Mouse (Mus musculus): Measurements from ENCODE around the gene 1700034J05Rik.

DNA sequence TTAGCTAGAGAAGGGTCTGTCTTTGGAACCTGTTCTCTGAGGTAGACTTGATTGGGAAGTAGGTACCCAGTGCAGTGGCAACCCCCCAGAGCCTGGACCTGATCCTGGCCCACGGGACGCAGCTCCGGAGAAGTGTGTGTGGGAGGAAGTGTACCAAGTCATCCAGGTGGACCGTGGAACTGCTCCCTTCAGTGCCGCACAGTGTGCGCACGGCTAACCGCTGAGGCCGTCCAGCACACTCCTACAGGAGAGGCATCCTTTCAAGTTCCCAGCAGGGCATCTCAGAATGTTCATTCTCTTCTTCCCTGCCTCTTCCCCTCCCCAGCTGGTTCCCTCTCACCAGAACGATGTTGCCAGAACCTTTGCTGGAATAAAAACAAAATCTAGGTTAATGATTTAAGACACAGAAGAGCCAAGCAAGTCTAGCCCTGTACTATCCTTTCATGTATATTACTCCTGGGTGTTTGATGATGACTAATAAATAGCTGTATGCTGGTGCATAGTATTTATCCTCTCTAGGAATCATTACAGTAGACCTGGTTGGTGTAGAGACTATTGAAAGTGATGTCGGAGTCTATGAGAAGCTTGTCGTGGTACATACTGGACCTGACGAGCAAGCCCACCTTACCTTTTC is 11.0 kb upstream of the 1700034J05Rik start:
- TF ChIP-seq CTCF (IDR thresholded peaks at IDR 0.05) (no peak), POLR2A (IDR thresholded peaks at IDR 0.05; ENCODE audit: insufficient read depth, low read depth, low read length) (no peak), EP300 (IDR thresholded peaks at IDR 0.05; ENCODE audit: insufficient read depth, low read depth, low read length) (no peak)

Data from heart, adult 2 months (tissue).